Mouse (Mus musculus) adrenal gland, adult 18-20 months (tissue): Measurements from ENCODE around the gene Dynlrb1. TPM values are rescaled to one million over a fixed set of nuclear protein-coding genes. Genes with fewer than 3 reads are reported as not detected.

Experiments
- DNase-seq, 2 experiments: peaks; one replicate each; pipeline ENCODE4 v3.0.0; 2021 to 2022; ENCODE audit warnings: low spot score in 2 of 2
- long read RNA-seq, 2 experiments: library from polyadenylated mRNA; stranded (forward); transcript quantifications; one replicate each; pipeline ENCODE4 v2.0.0; 2021
- total RNA-seq, 2 experiments: library from RNA; stranded (reverse); gene quantifications; 1 replicate in 1 of 2; 2 replicates in 1 of 2; pipeline ENCODE4 v1.2.3; 2021

Dynlrb1 gene
- 100 to 1,000 TPM; 276 to 369 TPM for total RNA-seq
- long read RNA-seq, experiment 1, transcript Dynlrb1-202 (4 exons, 684 nt): major isoform, 37 of 43 reads
- long read RNA-seq, experiment 1, partial matches to known transcripts: 3 of 43 reads
- long read RNA-seq, experiment 1, other reads (novel, unspliced or antisense): 0 of 43 reads
- long read RNA-seq, experiment 2, transcript Dynlrb1-202 (4 exons, 684 nt): major isoform, 122 of 149 reads
- long read RNA-seq, experiment 2, partial matches to known transcripts: 16 of 149 reads
- long read RNA-seq, experiment 2, other reads (novel, unspliced or antisense): 5 of 149 reads

DNA sequence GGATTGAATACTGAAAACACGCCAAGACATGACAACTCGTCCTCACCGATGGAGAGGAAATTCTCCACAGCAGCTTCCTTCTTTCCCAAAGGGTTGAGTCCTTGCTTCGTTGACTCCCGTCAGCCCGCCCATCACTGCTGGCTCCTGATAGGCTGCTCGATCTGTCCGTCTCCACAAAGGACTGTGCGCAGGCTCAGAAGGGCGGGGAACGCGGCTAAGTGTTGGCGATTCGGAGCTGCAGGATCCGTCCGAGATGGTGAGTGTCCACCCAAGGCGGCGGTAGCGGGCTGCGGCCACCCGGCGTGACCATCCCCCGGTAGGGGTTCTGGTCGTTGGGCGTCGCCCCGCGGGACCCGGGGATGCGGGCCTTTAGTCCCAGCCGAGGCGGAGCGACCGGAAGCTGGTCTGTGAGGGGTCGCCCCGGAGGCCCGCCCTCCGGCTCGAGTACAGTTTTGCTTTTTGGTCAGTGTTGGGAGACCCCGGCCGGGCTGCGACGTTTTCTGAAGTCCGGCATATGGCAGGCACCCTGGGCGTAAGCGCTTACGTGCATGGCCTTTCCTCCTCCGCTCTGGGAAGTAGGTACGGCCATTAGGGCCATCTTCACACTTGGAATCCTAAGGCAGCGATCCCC lies at the start of gene Dynlrb1:
Gene Dynlrb1 (plus strand): TSS at position 172 of the 631 bp plus-strand sequence.
- peak; percentile 99 for DNase-seq

DNA sequence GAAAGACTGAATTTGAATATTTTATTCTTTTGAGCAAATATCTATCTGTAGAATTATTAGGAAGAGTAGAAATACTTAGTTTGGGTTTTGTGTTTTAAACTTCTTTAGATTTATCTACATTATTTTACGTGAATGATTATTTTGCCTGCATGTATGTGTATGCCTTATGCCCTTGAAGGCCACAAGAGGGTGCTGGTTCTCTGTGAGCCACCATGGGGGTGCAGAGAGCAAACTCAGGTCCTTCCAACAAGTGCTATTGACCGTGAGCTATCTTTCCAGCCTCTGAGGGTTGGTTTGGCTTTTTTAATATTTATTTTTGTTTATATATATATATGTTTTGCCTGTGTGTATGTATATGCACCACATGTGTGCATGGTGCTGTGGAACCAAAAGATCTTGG lies 28.9 kb upstream of the Dynlrb1 start:
- no peak for DNase-seq

DNA sequence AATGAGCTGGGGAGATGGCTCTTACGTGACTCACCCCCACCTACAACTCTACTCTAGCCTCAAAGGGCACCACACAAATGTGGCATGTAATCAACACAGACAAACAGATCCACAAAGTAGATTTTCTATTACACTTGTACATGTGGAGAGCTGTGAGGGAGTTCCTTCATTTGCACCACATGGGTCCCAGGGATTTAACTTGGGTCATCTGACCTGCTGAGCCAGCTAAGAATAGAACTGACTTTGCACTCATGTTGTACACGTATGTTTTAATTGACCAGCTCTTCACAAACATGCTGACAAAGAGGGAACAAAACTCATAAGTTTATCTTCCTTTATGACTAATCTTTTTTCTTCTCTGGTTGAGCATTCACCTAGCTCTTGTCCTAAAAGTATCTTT lies 13.2 kb upstream of the Dynlrb1 start:
- no peak for DNase-seq

DNA sequence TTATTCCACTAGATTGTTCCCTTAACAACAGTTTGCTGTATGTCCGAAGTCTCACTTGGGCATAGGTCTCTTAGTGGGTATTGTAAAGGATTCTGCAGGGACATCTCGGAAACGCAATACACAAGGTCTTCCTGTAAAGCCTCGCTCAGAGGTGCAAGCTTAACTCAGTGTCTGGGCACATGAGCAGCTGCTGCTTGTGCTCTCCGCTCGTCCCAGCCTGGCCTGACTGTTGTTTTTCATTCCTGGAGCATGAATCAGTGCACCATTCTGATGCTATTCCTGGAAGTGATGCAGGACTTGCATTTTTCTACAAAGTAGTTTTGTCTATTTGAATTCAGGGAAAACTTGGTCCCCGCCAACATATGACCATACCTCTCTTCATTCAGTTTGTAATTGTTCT lies 11.6 kb upstream of the Dynlrb1 start:
- peak in 1 of 2 experiments; percentile 22 for DNase-seq

DNA sequence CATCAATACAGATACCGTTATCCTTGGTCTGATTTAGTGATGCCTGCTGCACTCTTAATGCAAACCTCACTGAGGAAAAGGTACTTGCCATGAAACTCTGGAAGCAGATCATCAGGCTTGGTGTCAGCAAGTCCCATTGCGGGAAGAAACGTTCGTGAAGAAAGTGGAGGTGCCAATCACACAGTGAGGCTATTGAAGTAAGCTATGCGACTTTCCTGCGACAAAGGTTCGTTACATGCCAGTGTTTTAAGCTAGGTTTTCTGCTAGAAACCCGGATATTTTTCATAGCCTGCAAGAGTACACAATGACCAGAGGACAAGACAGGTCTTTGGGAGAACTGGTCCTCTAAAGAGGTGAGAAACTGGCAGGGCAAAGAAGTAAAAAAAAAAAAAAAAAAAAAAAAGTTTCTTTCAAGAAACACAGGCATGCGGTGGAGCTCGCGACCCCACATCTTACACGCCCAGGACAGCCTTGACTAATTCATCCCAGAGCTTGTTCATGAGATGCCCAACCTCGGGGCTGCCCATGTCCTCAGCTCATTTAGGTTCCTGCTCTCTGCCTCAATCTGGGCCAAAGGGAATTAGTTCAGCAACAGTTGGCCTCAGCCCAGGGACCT lies 479 bp upstream of the Dynlrb1 start:
- peak in 1 of 2 experiments; percentile 12 for DNase-seq

DNA sequence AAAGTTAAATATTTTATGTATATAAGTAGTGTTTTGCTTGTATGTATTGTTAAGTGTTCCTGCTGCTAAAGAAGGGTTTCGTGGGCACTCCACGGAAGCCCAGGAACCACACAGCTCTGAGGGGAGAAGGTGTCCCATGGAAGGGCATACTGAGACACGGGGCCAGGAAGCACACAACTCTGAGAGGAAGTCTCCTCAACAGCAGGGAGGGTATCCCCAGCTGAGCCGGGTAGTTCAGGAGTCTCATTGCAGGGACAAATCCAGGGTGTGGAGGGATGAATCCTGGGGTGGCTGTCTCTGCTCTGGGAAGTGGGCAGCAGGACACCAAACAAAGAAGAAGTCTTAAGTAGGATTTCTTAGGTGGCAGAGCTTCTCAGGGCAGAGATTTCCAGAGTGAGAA lies 943 bp downstream of the Dynlrb1 start:
- no peak for DNase-seq

DNA sequence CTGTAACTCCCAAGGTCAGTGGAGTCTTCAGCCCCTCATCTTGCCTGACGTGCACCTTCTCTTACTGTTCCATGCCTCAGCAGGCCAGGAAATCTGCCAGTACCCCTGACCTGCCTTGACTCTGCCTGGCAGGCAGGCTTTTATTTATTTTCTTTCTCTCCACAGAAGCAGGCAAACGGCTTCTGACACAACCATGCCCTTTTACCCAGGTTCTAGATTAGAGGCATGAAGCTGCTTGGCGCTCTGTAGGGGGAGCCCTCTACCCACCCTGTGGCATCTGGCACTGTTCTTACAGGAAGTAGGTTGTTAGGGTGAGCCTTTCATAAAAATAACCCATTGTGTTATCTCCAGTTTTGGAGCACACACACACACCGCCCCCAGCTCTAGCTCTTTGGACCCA lies 4.6 kb downstream of the Dynlrb1 start:
- peak; percentile 33 to 44 for DNase-seq

DNA sequence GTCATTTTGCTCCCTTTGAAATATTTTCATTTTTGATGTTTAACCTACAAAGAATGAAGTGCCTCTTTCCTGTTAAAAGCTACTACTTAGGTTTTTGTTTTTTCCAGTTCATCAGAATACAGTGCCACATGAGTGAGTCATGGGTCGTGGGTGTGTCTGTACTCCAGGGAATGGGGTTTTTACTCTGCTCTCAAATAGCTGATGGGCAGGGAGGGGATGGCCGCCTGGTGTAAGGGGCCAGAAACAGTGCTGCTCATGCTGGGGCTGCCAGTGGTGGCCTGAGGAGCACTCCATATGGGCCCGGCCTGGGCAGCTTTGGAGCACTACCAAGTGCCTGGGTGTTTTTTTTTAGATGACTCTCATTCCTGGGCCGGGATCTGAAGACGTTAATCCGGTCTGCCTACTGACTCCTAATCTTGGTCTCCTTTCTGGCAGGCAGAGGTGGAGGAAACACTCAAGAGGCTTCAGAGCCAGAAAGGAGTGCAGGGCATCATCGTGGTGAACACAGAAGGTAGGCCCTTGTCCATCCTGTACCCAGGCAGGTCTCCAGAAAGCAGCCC lies 6.0 kb downstream of the Dynlrb1 start:
- peak in 1 of 2 experiments; percentile 36 for DNase-seq

DNA sequence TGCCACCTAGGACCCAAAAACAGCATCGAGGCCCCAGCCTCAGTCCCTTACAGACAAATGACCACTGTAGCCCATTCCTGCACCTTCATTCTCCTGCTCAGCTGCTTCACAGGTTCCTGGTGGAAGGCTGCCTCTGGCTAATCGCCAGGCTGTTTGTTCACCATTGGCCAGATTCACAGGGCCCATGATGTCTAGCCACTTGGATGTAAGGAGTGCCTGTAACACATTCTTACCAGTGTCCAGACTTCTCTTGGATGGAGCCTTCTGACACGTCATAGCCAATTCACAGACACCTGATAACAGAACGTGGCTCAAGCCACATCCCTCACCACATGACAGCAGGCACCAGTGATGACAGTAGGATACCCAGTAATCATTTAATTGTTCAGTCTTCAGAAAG lies 9.9 kb downstream of the Dynlrb1 start:
- no peak for DNase-seq

DNA sequence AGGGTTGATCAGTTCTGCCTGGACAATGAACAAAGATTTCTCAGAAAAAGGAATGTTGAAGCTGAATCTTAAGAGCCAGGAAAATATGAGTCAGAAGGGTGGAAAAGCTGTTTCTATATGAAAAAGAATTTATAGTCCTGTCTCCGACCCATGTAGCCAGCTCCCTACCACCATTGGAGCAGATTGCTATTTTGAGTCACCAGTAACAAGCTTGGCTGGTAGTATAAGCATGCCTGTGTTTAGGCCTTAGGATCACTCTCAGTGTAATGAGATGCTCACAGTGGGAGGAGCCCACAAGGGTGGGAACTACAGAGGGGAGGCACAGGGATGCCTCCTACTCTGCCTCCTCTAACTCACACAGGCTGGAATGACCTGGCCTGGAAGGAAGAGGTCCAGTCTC lies 11.9 kb downstream of the Dynlrb1 start:
- no peak for DNase-seq

DNA sequence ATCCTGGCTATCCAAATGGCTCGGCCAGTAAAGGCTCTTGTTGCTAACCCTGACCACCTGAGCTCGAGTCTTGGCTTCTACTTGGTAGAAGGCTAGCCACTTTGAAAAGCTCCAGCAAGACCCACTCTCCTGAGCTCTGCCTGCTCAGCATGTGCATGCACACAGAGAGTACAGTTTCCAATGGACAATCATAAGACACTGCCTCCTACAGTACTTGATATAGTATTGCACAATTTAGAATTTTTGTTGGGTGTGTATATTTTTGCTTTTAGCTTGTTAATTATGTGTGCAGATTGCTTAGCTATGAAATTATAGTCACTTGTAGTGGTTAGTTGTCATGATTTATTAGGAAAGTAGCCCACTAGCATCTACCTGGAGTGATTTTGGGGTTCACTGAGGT lies 12.4 kb downstream of the Dynlrb1 start:
- no peak for DNase-seq

DNA sequence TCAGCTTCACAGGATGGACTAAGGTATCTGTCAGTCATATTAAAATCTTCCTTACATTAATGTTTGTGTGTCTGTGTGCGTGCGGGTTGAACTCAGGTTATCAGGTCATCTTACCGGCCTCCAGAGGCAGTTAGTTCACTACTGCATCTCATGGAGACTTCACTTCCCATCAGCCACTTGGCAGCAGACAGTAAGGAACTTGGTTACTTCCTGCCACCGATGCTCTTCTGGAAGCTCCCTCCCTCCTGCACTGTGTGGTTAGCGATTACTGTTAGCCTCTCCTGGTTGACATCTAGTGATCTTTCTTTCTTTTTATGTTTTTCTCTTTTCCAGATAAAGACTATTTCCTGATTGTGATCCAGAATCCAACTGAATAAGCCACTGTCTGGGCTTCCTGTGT lies 13.3 kb downstream of the Dynlrb1 start:
- no peak for DNase-seq

DNA sequence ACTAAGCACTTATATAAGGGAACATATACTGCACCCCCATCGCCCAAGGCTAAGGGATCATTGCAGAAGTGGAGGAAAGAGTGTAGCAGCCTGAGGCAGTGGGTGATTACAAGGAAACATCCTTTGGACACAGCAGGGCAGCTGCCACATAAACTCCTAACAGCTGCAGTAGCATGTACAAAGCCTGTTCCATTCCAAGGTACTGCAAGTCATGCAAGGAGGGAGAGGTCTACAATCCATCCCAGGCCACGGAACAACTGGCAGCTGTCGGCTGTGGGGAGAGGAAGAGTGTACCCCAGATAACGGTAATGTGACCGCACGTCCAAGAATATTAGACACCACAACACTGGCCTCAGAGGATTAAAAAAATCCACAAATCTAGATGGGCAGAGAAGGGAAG lies 29.2 kb downstream of the Dynlrb1 start:
- no peak for DNase-seq

DNA sequence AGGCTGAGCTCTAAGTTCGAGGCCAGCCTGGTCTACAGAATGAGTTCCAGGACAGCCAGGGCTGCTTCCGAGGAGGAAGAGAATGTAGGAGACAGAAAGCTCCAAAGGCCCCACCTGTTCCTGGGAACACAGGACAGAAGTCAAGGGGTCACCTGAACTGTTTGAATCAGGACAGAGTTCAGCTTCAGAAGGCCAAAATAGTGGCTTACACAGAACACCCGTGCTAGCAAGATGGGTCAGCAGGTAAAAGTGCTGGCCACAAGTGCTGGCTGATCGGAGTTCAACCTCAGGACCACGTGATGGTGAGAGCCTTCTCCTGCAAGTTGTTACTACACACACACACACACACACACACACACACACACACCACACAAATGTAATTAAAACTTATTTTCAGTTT lies 30.6 kb downstream of the Dynlrb1 start:
- no peak for DNase-seq

DNA sequence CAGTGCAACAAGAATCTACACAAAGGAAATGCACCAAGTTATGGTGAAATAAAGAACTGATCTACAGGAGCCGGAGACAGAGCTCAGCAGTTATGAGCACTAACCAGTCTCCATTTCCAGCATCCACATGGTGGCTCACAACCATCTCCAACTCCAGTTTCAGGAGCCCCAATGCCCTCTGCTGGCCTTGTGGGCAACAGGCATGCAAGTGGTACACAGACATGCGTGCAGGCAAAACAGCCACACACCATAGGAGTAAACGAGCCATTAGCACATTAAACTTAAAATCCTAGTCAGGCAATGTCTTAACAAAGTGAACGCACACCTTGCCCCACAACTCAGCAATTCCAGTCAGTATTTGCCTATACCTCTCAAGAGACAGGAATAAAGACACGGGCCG lies 35.6 kb downstream of the Dynlrb1 start:
- DNase-seq: no peak

DNA sequence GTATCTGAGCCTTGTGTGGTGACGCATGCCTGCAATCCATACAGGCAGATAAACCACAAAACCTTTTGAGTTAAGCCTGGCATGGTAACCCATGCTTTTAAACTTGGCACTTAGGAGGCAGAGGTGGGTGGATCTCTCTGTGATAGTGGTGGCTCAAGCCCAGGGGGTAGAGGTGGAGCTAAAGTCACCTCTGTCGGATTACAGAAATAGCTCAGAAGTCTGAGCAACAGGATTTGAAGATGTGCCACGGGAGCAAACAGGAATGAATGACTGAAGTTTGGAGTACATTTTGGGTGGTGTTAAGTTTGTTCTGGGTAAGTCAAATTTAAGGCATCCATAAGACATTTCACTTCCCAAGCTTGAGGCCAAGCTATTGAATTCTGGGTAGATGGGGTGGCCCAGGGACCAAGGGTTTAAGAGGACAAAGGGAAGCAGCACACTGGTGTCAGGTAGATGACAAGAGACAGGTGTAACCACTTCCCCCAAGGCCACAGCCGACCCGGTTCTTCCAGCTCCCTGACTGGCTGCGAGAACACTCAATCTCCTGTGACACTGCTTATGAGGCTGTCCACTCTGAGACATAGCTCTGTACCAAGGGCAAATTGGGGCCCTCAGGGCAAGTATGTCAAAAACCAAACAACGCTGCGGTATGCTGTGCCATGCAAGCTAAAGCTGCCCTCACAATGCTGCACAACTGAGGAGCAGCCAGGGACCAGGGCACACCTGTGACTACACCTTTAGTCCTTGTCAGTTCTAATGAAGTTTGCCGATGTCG lies 36.2 kb downstream of the Dynlrb1 start:
- DNase-seq: no peak

DNA sequence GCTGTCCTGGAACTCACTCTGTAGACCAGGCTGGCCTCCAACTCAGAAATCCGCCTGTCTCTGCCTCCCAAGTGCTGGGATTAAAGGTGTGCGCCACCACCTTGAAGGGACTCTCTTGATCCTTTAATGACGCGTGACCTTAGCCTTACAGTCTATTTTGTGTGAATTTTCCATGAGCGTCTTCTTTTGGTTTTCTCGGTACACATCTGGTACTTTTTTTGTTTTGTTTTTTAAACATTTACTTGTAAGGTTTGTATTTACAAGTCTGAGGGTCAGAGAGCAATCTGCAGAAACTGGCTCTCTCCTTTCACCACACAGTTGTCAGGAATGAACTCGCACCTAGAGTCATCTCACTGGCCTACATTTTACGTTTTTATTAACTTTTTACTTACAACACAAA lies 37.3 kb downstream of the Dynlrb1 start:
- no peak for DNase-seq

DNA sequence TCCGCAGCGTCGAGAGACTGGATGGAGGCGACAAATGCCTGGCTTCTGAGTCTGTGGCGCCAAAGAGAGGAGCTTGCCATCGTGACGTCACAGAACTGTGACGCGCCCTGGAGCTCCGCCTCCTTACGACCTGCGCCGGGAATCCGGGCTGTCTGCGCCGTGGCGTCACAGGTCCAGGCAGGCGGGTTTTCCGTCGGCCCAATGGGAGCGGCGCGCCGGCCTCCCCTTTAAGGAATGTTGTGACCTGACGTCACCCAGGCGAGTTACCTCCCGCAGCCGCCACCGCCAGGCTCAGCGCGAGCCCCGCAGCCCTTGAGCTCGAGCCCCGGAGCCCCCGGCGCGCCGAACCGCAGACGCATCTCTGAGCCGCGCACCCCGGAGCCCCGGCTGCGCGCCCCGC lies 39.9 kb downstream of the Dynlrb1 start, which contains the start of gene Map1lc3a:
Gene Map1lc3a (plus strand): TSS at position 103 of the 400 bp plus-strand sequence.
- DNase-seq: peak; percentile 97

DNA sequence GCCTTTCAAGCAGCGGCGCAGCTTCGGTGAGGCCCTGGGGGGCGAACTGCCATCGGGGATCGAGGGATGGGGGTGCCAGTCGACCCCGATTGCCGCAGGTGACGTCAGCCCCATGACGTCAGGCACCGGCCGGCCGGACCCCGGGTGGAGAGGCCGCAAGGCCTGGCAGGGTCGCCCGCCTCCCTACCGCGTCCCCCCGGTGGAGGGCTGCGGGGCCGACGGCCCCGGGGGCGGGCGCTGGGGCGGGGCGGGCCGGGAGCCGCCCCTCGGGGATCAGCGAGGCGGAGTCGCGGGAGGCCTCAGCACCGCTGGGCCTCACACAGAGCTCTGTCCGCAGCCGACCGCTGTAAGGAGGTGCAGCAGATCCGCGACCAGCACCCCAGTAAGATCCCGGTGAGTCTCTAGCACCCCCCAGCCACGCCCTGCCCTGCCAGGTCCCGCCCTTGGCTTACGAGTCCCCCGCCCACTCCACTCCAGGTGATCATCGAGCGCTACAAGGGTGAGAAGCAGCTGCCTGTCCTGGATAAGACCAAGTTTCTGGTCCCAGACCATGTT lies 40.4 kb downstream of the Dynlrb1 start:
- peak; percentile 72 to 79 for DNase-seq

DNA sequence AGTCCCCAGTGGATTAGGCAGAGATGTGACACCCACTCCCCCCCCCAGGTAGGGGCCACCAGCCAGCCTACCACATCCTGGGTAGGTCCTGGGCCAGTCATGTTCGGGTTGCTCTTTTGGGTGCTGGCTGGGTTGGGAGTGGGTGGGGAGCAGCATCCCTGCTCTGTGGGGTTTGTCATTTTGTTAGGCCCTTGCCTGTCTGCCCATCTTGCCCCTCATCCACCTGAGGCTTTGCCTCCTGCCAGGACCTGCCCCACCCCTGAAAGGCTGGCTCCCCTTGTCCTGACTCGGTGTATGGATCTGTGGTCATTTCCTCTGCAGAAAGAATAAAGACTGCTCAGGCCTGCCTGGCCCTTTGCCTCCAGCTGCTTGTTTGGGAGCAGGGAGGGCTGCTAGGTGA lies 41.4 kb downstream of the Dynlrb1 start:
- no peak for DNase-seq

DNA sequence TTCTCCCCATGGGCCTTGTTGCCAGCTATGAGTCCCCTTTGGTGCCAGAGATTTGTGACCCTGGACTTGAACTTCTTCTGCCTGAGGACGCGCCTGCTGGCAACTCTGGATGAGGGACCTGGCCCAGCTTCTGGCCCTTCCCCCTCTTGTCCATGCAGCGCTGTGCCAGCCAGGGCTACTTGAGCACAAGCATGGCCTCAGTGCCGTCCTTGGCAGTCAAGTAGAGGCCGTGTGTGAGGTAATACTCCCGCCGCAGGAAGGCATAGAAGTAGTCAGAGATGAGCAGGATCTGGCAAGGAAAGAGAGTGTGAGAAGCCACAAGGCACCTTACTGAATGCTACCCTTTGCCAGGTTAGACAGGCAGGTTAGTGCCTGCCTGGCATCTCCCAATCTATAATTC lies 42.0 kb downstream of the Dynlrb1 start:
- DNase-seq: peak; percentile 57 to 66
